Mouse (Mus musculus) embryonic facial prominence, embryonic 13.5 days (tissue): Measurements from ENCODE around the gene Ptk7. TPM values are rescaled to one million over a fixed set of nuclear protein-coding genes. Genes with fewer than 3 reads are reported as not detected.

Experiments used
- ATAC-seq: fragments of 200-750 bp; cut with Nextera tagmentation; 2 replicates; pipeline ENCODE4 v1.8.0; 2017; ENCODE audit warnings: low read depth; ENCODE audit not compliant: insufficient number of reproducible peaks, insufficient read depth, low FRiP score, low TSS enrichment
- H3K27ac ChIP-seq: fragments of 300-500 bp; sonication (generic); 2 replicates; pipeline ENCODE4 v1.5.1; 2015; ENCODE audit warnings: moderate library complexity, mild to moderate bottlenecking, inconsistent platforms
- H3K27me3 ChIP-seq: fragments of 300-500 bp; sonication (generic); 2 replicates; pipeline ENCODE4 v1.6.1; 2015; ENCODE audit warnings: mild to moderate bottlenecking, inconsistent platforms
- H3K36me3 ChIP-seq: fragments of 300-500 bp; sonication (generic); 2 replicates; pipeline ENCODE4 v1.6.1; 2015; ENCODE audit warnings: mild to moderate bottlenecking, inconsistent platforms
- H3K4me1 ChIP-seq: fragments of 300-500 bp; sonication (generic); 2 replicates; pipeline ENCODE4 v1.6.1; 2015; ENCODE audit warnings: inconsistent platforms
- H3K4me2 ChIP-seq: fragments of 300-500 bp; sonication (generic); 2 replicates; pipeline ENCODE4 v1.6.1; 2015; ENCODE audit warnings: moderate library complexity, mild to moderate bottlenecking, inconsistent platforms
- H3K4me3 ChIP-seq: fragments of 300-500 bp; sonication (generic); 2 replicates; pipeline ENCODE4 v1.5.1; 2015; ENCODE audit warnings: mild to moderate bottlenecking, inconsistent platforms
- H3K9ac ChIP-seq: fragments of 300-500 bp; sonication (generic); 2 replicates; pipeline ENCODE4 v1.6.1; 2015; ENCODE audit warnings: mild to moderate bottlenecking, inconsistent platforms
- H3K9me3 ChIP-seq: fragments of 300-500 bp; sonication (generic); 2 replicates; pipeline ENCODE4 v1.6.1; 2016; ENCODE audit warnings: inconsistent platforms
- WGBS: fragments of 180-500 bp; shearing (Covaris S2); methylation state at CpG from one replicate; pipeline ENCODE4 v1.1.7; 2015; ENCODE audit warnings: mixed read lengths; 5-methylcytosine and 5-hydroxymethylcytosine counted together
- polyA plus RNA-seq: library from polyadenylated mRNA; unstranded; fragments of >200 nt; fragmentation: Nextera tagmentation; extraction: Ambion mirVana; gene quantifications from 2 replicates; pipeline ENCODE4 v1.2.1, GENCODE M21; 2015

The Ptk7 gene
- polyA plus RNA-seq, 1 experiment from 2014 or later: 148 TPM

- Histone ChIP-seq H3K27me3 (no peaks in the 10 kb centered on the region), H3K9ac (peak overlapping the region; percentile 66), H3K9me3 (no peaks in the 10 kb centered on the region), H3K4me1 (peaks cover 96% of the 10 kb centered on the region), H3K4me3 (peak overlapping the region; percentile 27), H3K4me2 (peak overlapping the region; percentile 55), H3K36me3 (no peaks in the 10 kb centered on the region), H3K27ac (peak overlapping the region; percentile 99)
- 4% methylated on average over 27 of the region's 27 CpGs for WGBS
- ATAC-seq: 0 out of 2 replicates have a peak, but pooled peaks have one; percentile 43
Observed at GRCm38 (mm10) chr17:46618769-46619682, 10.3 kb downstream of the Ptk7 start.

- peaks cover 96% of the 10 kb centered on the region for H3K4me1 ChIP-seq
- WGBS: under 1% methylated on average over 6 of the region's 6 CpGs
- ATAC-seq: 0 out of 2 replicates have a peak, but pooled peaks have one; percentile 33
Observed at GRCm38 (mm10) chr17:46618394-46618768, 10.9 kb downstream of the Ptk7 start.

GRCm38 (mm10) chr17:46617799-46618198 lies 11.5 kb downstream of the Ptk7 start:
- no peaks in the 10 kb centered on the region for H3K27me3 ChIP-seq
- H3K4me2 ChIP-seq: peak overlapping the region; percentile 55
- peak overlapping the region; percentile 99 for H3K27ac ChIP-seq
- H3K4me3 ChIP-seq: peak overlapping the region; percentile 27
- no peaks in the 10 kb centered on the region for H3K36me3 ChIP-seq
- no peaks in the 10 kb centered on the region for H3K9me3 ChIP-seq
- WGBS: 36% methylated on average over 12 of the region's 12 CpGs
- no peak for ATAC-seq
- H3K4me1 ChIP-seq: peaks cover 96% of the 10 kb centered on the region
- peak overlapping the region; percentile 66 for H3K9ac ChIP-seq

More at GRCm38 (mm10) chr17:46618394-46618768, 10.9 kb downstream of the Ptk7 start:
- Histone ChIP-seq H3K4me3 (peak overlapping the region; percentile 27), H3K9me3 (no peaks in the 10 kb centered on the region), H3K27me3 (no peaks in the 10 kb centered on the region), H3K27ac (peak overlapping the region; percentile 99), H3K4me2 (peak overlapping the region; percentile 55), H3K36me3 (no peaks in the 10 kb centered on the region), H3K9ac (peak overlapping the region; percentile 66)

GRCm38 (mm10) chr17:46613229-46613628 lies 16.1 kb downstream of the Ptk7 start:
- ATAC-seq: no peak
- Histone ChIP-seq H3K27me3 (no peaks in the 10 kb centered on the region), H3K36me3 (peaks cover 12% of the 10 kb centered on the region), H3K4me1 (peaks cover 87% of the 10 kb centered on the region), H3K27ac (peak overlapping the region; percentile 56), H3K9me3 (no peaks in the 10 kb centered on the region), H3K9ac (no peak overlapping the region), H3K4me3 (no peak overlapping the region), H3K4me2 (0 out of 2 replicates have a peak overlapping the region, but pooled peaks have one; percentile 19)
- WGBS: 48% methylated on average over 3 of the region's 3 CpGs

GRCm38 (mm10) chr17:46612820-46613219 lies 16.5 kb downstream of the Ptk7 start:
- Histone ChIP-seq H3K36me3 (peaks cover 12% of the 10 kb centered on the region), H3K27me3 (no peaks in the 10 kb centered on the region), H3K4me2 (peak overlapping the region; percentile 14), H3K9me3 (no peaks in the 10 kb centered on the region), H3K27ac (peak overlapping the region; percentile 56), H3K4me3 (no peak overlapping the region), H3K9ac (no peak overlapping the region), H3K4me1 (peaks cover 87% of the 10 kb centered on the region)
- WGBS: 29% methylated on average over 4 of the region's 4 CpGs
- ATAC-seq: no peak

- peak overlapping the region; percentile 14; the same call in 1 of the 2 replicates for H3K4me2 ChIP-seq
- no peaks in the 10 kb centered on the region for H3K9me3 ChIP-seq
- peaks cover 12% of the 10 kb centered on the region for H3K36me3 ChIP-seq
- ATAC-seq: no peak
- WGBS: 74% methylated on average over 2 of the region's 2 CpGs
- H3K27me3 ChIP-seq: no peaks in the 10 kb centered on the region
- H3K4me1 ChIP-seq: peaks cover 87% of the 10 kb centered on the region
- H3K4me3 ChIP-seq: no peak overlapping the region
- H3K27ac ChIP-seq: peak overlapping the region; percentile 56
- no peak overlapping the region for H3K9ac ChIP-seq
Observed at GRCm38 (mm10) chr17:46612189-46612588, 17.1 kb downstream of the Ptk7 start.

- Histone ChIP-seq H3K36me3 (peaks cover 12% of the 10 kb centered on the region), H3K27ac (no peak overlapping the region), H3K4me3 (no peak overlapping the region), H3K9me3 (no peaks in the 10 kb centered on the region), H3K27me3 (no peaks in the 10 kb centered on the region), H3K4me1 (peaks cover 82% of the 10 kb centered on the region), H3K4me2 (no peak overlapping the region), H3K9ac (no peak overlapping the region)
- no peak for ATAC-seq
- 93% methylated on average over 6 of the region's 6 CpGs for WGBS
Observed at GRCm38 (mm10) chr17:46611316-46611715, 18.0 kb downstream of the Ptk7 start.

- Histone ChIP-seq H3K36me3 (peaks cover 12% of the 10 kb centered on the region), H3K4me1 (peaks cover 85% of the 10 kb centered on the region), H3K9ac (no peak overlapping the region), H3K4me3 (no peak overlapping the region), H3K9me3 (no peaks in the 10 kb centered on the region), H3K27me3 (no peaks in the 10 kb centered on the region), H3K27ac (peak overlapping the region; percentile 73), H3K4me2 (peak overlapping the region; percentile 36)
- 44% methylated on average over 15 of the region's 15 CpGs for WGBS
- no peak for ATAC-seq
Observed at GRCm38 (mm10) chr17:46609721-46610514, 19.4 kb downstream of the Ptk7 start.

- no peak overlapping the region; the same call in 1 of the 2 replicates for H3K27ac ChIP-seq
- H3K4me1 ChIP-seq: peaks cover 66% of the 10 kb centered on the region
- 73% methylated on average over 12 of the region's 12 CpGs for WGBS
- H3K36me3 ChIP-seq: peaks cover 15% of the 10 kb centered on the region
- H3K4me2 ChIP-seq: no peak overlapping the region
- no peaks in the 10 kb centered on the region for H3K9me3 ChIP-seq
- ATAC-seq: no peak
- H3K9ac ChIP-seq: peak overlapping the region; percentile 21; the same call in 1 of the 2 replicates
- H3K27me3 ChIP-seq: no peaks in the 10 kb centered on the region
- no peak overlapping the region for H3K4me3 ChIP-seq
Observed at GRCm38 (mm10) chr17:46605987-46606386, 23.3 kb downstream of the Ptk7 start.

- Histone ChIP-seq H3K4me1 (peaks cover 59% of the 10 kb centered on the region), H3K4me2 (0 out of 2 replicates have a peak overlapping the region, but pooled peaks have one; percentile 1), H3K9me3 (no peaks in the 10 kb centered on the region), H3K27ac (peak overlapping the region; percentile 55; the same call in 1 of the 2 replicates), H3K27me3 (no peaks in the 10 kb centered on the region), H3K4me3 (no peak overlapping the region), H3K36me3 (peaks cover 10% of the 10 kb centered on the region; the same call in 1 of the 2 replicates), H3K9ac (no peak overlapping the region; the same call in 1 of the 2 replicates)
- ATAC-seq: no peak
- WGBS: 69% methylated on average over 5 of the region's 5 CpGs
Observed at GRCm38 (mm10) chr17:46605126-46605525, 24.2 kb downstream of the Ptk7 start.

GRCm38 (mm10) chr17:46603229-46603628 lies 26.1 kb downstream of the Ptk7 start:
- ATAC-seq: no peak
- Histone ChIP-seq H3K36me3 (peaks cover 12% of the 10 kb centered on the region), H3K9me3 (no peaks in the 10 kb centered on the region), H3K4me2 (no peak overlapping the region), H3K4me1 (peaks cover 47% of the 10 kb centered on the region), H3K27me3 (no peaks in the 10 kb centered on the region), H3K27ac (peak overlapping the region; percentile 76; the same call in 1 of the 2 replicates), H3K9ac (no peak overlapping the region), H3K4me3 (no peak overlapping the region)
- WGBS: 91% methylated on average over 4 of the region's 4 CpGs
